Mouse (Mus musculus): ENCODE data around the gene Scarf1.

DNA sequence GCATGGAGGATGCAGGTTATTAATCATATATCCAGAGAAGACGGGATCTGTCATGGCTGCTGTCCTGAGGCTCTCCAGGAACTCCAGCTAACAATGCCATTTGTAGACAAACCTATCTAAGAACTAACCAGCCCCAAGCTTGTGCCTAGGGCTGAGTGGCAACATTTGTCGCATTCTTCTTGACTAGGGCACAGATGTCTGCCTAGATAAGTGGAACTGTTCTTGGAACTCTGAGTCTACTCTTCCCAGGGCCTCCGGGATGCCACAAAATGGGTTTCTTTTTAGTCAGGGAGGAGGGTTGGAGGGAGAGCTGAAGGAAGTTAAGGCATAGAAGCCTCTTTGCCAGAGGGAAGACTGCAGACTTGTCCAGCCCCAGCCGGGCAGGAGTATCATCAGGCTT lies 32.7 kb downstream of the Scarf1 start:
- TF ChIP-seq CHD2 (IDR thresholded peaks at IDR 0.05; ENCODE audit: low read length) (no peak), HCFC1 (IDR thresholded peaks at IDR 0.05; ENCODE audit: low read depth, low read length) (no peak), POLR2A (IDR thresholded peaks at IDR 0.05; ENCODE audit: low read depth, low read length) (no peak), RCOR1 (conservative IDR thresholded peaks at IDR 0.05; ENCODE audit: low read depth, low read length) (no peak), ZC3H11A (IDR thresholded peaks at IDR 0.05; ENCODE audit: low read depth, low read length) (no peak), SMC3 (IDR thresholded peaks at IDR 0.05; ENCODE audit: low read depth, low read length) (no peak), ZNF384 (IDR thresholded peaks at IDR 0.05; ENCODE audit: low read depth, low read length) (no peak), POLR2AphosphoS2 (IDR thresholded peaks at IDR 0.05; ENCODE audit: low read depth, low read length) (no peak)

All from CH12.LX (cell line).